Comparison of ENCODE assay signal across 27 mouse cellular contexts in the genomic region with DNA sequence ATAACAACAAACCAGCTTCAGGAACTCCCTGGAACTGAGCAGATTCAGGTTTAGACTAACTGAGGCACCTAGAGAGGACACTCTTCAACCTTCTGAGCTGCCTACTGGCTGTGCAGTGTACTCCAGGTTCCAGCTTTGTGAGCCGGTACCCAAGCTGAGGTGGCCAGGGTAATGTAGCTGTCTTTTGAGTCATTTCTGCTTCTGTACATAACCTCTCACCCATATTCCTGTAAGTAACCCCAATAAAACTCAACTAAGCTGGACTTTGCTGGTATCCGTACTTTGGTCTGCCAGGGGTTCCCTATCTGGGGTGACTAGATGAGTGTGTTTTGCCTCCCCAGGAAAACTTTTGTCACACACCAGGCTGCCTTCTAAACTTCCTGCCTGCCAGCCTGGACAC. TPM values are rescaled to one million over a fixed set of nuclear protein-coding genes. Genes with fewer than 3 reads are reported as not detected.
"Had no signal": no experiment of that assay in that cellular context is flagged by ENCODE, and none has a peak within 500 bp of the region (broad histone marks: within the 10 kb centered on the region; RNA-seq: fewer than 3 reads in every experiment).

No protein-coding gene starts in this region.

- ATAC-seq: midbrain, embryonic 13.5 days; midbrain, embryonic 16.5 days had no signal

- DNase-seq: kidney, adult 2 months; kidney, postnatal 36 days; layer of hippocampus, postnatal 36 days; left cerebral cortex, postnatal 4 days; lung, adult 2 months; lung, postnatal 14 days; right cerebral cortex, adult 18-20 months; right cerebral cortex, postnatal 14 days; right cerebral cortex, postnatal 4 days; spleen, adult 18-20 months; thymus, postnatal 25 days had no signal

- H3K9ac ChIP-seq: limb, embryonic 12.5 days; limb, embryonic 15.5 days; midbrain, embryonic 13.5 days; neural tube, embryonic 13.5 days; stomach, embryonic 15.5 days had no signal

- H3K4me3 ChIP-seq: left cerebral cortex, adult 2 months; limb, embryonic 12.5 days; limb, embryonic 15.5 days; midbrain, embryonic 10.5 days; midbrain, embryonic 13.5 days; myocyte; neural tube, embryonic 13.5 days; stomach, embryonic 15.5 days had no signal

- H3K27ac ChIP-seq: kidney, postnatal 0 days; left cerebral cortex, adult 2 months; limb, embryonic 12.5 days; limb, embryonic 15.5 days; midbrain, embryonic 10.5 days; midbrain, embryonic 13.5 days; neural tube, embryonic 13.5 days; stomach, embryonic 15.5 days had no signal

- H3K9me3 ChIP-seq: limb, embryonic 12.5 days; limb, embryonic 15.5 days; megakaryocyte, embryonic 14.5 days; midbrain, embryonic 10.5 days; midbrain, embryonic 13.5 days; neural tube, embryonic 13.5 days; stomach, embryonic 15.5 days had no signal

- H3K27me3 ChIP-seq: limb, embryonic 12.5 days; limb, embryonic 15.5 days; megakaryocyte, embryonic 14.5 days; midbrain, embryonic 13.5 days; neural tube, embryonic 13.5 days; stomach, embryonic 15.5 days had no signal

- H3K4me2 ChIP-seq: limb, embryonic 12.5 days; limb, embryonic 15.5 days; midbrain, embryonic 13.5 days; neural tube, embryonic 13.5 days; stomach, embryonic 15.5 days had no signal

RNA-seq across cellular contexts. Expression of a gene that starts 22.3 kb away (rescaled TPM):
- total RNA-seq: monocyte, adult 5-6 weeks; neutrophil, adult 5-6 weeks had no signal

RNA-seq across cellular contexts. Expression of a gene that starts 44.7 kb away (rescaled TPM):
- polyA plus RNA-seq: intestine, embryonic 14.5 days; kidney, embryonic 14.5 days; limb, embryonic 12.5 days; lung, embryonic 16.5 days; midbrain, embryonic 10.5 days had no signal
